Mouse (Mus musculus): ENCODE measurements at regions not wholly inside any gene's neighbourhood (a gene's known extent, or its start where the extent isn't known, plus 50 kb on each side); places are given as distances from the start of the nearest gene placed in this dataset.
A peak's percentile ranks its signal among the peaks of the same experiment; 100 is the strongest.

GRCm38 (mm10) chr8:62425988-62426387 lies 303.0 kb upstream of the Anxa10 start:
- Histone ChIP-seq H3K4me1 (ENCODE audit: control insufficient read depth in 2 of 2, insufficient read depth in 2 of 2, low read length in 2 of 2) (no peaks in the 10 kb centered on the region), H3K9me3 (ENCODE audit: control insufficient read depth, low read length) (no peaks in the 10 kb centered on the region), H3K27ac (replicated peaks in 1 of 2; ENCODE audit: control insufficient read depth in 1 of 2, insufficient read depth in 1 of 2, low read depth in 2 of 2, low read length in 2 of 2) (no peak overlapping the region), H3K27me3 (ENCODE audit: control insufficient read depth, insufficient read depth, low read length) (no peaks in the 10 kb centered on the region), H3K9ac (ENCODE audit: low read length) (no peak overlapping the region), H3K4me2 (ENCODE audit: low read length) (no peak overlapping the region), H3K4me3 (ENCODE audit: control insufficient read depth in 1 of 2, insufficient read depth in 1 of 2, low read depth in 1 of 2, low read length in 2 of 2) (no peak overlapping the region), H3K36me3 (ENCODE audit: control insufficient read depth, insufficient read depth, low read length) (no peaks in the 10 kb centered on the region)
- no peak for ATAC-seq (ENCODE audit: insufficient number of reproducible peaks, insufficient read depth, low FRiP score, low read depth)

GRCm38 (mm10) chr8:62417549-62417948 lies 294.6 kb upstream of the Anxa10 start:
- H3K36me3 ChIP-seq (ENCODE audit: control insufficient read depth, insufficient read depth, low read length) = no peaks in the 10 kb centered on the region
- 11% methylated on average over 6 of the region's 6 CpGs for WGBS
- H3K4me3 ChIP-seq (ENCODE audit: control insufficient read depth in 1 of 2, insufficient read depth in 1 of 2, low read depth in 1 of 2, low read length in 2 of 2) = no peak overlapping the region
- H3K4me2 ChIP-seq (ENCODE audit: low read length) = no peak overlapping the region
- no peak overlapping the region for H3K9ac ChIP-seq (ENCODE audit: low read length)
- 0 out of 4 replicates have a peak overlapping the region, but pooled peaks of 1 of the 2 experiments have one; percentile 33 for H3K27ac ChIP-seq (replicated peaks in 1 of 2; ENCODE audit: control insufficient read depth in 1 of 2, insufficient read depth in 1 of 2, low read depth in 2 of 2, low read length in 2 of 2)
- H3K4me1 ChIP-seq (ENCODE audit: control insufficient read depth in 2 of 2, insufficient read depth in 2 of 2, low read length in 2 of 2) = no peaks in the 10 kb centered on the region; a peak in 1 of 4 replicates
- ATAC-seq (ENCODE audit: insufficient number of reproducible peaks, insufficient read depth, low FRiP score, low read depth) = no peak
- no peaks in the 10 kb centered on the region for H3K9me3 ChIP-seq (ENCODE audit: control insufficient read depth, low read length)
- no peaks in the 10 kb centered on the region for H3K27me3 ChIP-seq (ENCODE audit: control insufficient read depth, insufficient read depth, low read length)

Measured in heart, embryonic 14.5 days (tissue).